ENCODE assay signal across 10 mouse cellular contexts in genomic region chr7:28586663-28587411, GRCm38 (mm10). TPM values are rescaled to one million over a fixed set of nuclear protein-coding genes. Genes with fewer than 3 reads are reported as not detected.
DNase-seq lines count a peak whose midpoint lies in the region; ATAC-seq and TF ChIP-seq lines count a peak whose summit lies in the region.
"Had no signal": no experiment of that assay in that cellular context is flagged by ENCODE, and none has a peak within 500 bp of the region (broad histone marks: within the 10 kb centered on the region; RNA-seq: fewer than 3 reads in every experiment).

No protein-coding gene starts in this region.

- H3K4me1 ChIP-seq in lung, adult 2 months (ENCODE audit: control insufficient read depth, insufficient read depth, low read length) = peaks cover 45% of the 10 kb centered on the region
- H3K4me1 ChIP-seq in embryonic facial prominence, embryonic 11.5 days (ENCODE audit: control insufficient read depth, insufficient read depth, low read length) = no peaks in the 10 kb centered on the region; the same call in none of the 2 replicates
- H3K4me1 ChIP-seq in intestine, embryonic 16.5 days (ENCODE audit: control insufficient read depth, insufficient read depth, low read length) = peaks cover 78% of the 10 kb centered on the region
- H3K4me1 ChIP-seq in midbrain, embryonic 16.5 days (ENCODE audit: control insufficient read depth, insufficient read depth, low read length) = no peaks in the 10 kb centered on the region; the same call in none of the 2 replicates

- 36% methylated on average over 6 of the region's 6 CpGs for WGBS in lung, adult 2 months
- 64% methylated on average over 6 of the region's 6 CpGs for WGBS in embryonic facial prominence, embryonic 11.5 days
- WGBS in intestine, embryonic 16.5 days = 66% methylated on average over 6 of the region's 6 CpGs
- 52% methylated on average over 6 of the region's 6 CpGs for WGBS in midbrain, embryonic 16.5 days

- no peak overlapping the region for H3K9ac ChIP-seq in embryonic facial prominence, embryonic 11.5 days (replicated peaks; ENCODE audit: low read length)
- no peak overlapping the region for H3K9ac ChIP-seq in intestine, embryonic 16.5 days (ENCODE audit: low read depth, low read length)
- H3K9ac ChIP-seq in midbrain, embryonic 16.5 days (ENCODE audit: low read depth, low read length) = 0 out of 2 replicates have a peak overlapping the region, but pooled peaks have one; percentile 37
- H3K9ac ChIP-seq: neural tube, embryonic 12.5 days had no signal

- no peaks in the 10 kb centered on the region for H3K9me3 ChIP-seq in embryonic facial prominence, embryonic 11.5 days (replicated peaks; ENCODE audit: control insufficient read depth, low read length)
- H3K9me3 ChIP-seq in intestine, embryonic 16.5 days (ENCODE audit: control insufficient read depth, low read length) = no peaks in the 10 kb centered on the region
- no peaks in the 10 kb centered on the region for H3K9me3 ChIP-seq in midbrain, embryonic 16.5 days (replicated peaks; ENCODE audit: control insufficient read depth, low read length, poor library complexity, severe bottlenecking)
- H3K9me3 ChIP-seq: neural tube, embryonic 12.5 days had no signal

- no peak overlapping the region for H3K27ac ChIP-seq in embryonic facial prominence, embryonic 11.5 days (replicated peaks; ENCODE audit: low read depth, low read length)
- H3K27ac ChIP-seq in intestine, embryonic 16.5 days (ENCODE audit: low read length) = peak overlapping the region; percentile 26; the same call in 1 of the 2 replicates
- H3K27ac ChIP-seq in midbrain, embryonic 16.5 days (ENCODE audit: low read length) = no peak overlapping the region
- H3K27ac ChIP-seq: neural tube, embryonic 12.5 days had no signal

- no peak for TF ChIP-seq POLR2A in lung, adult 2 months (IDR thresholded peaks at IDR 0.05; ENCODE audit: borderline replicate concordance, extremely low read depth, low read depth, low read length)

- no peak overlapping the region for H3K4me3 ChIP-seq in lung, adult 2 months (replicated peaks; ENCODE audit: extremely low read depth, low read depth, low read length)
- no peak overlapping the region for H3K4me3 ChIP-seq in embryonic facial prominence, embryonic 11.5 days (ENCODE audit: low read depth, low read length)
- H3K4me3 ChIP-seq in intestine, embryonic 16.5 days (ENCODE audit: low read length) = no peak overlapping the region
- H3K4me3 ChIP-seq in midbrain, embryonic 16.5 days (ENCODE audit: low read depth, low read length) = no peak overlapping the region
- H3K4me3 ChIP-seq: neural tube, embryonic 12.5 days had no signal

- H3K4me2 ChIP-seq in embryonic facial prominence, embryonic 11.5 days (ENCODE audit: low read depth, low read length) = no peak overlapping the region
- H3K4me2 ChIP-seq in intestine, embryonic 16.5 days (ENCODE audit: low read depth, low read length) = no peak overlapping the region
- H3K4me2 ChIP-seq in midbrain, embryonic 16.5 days (ENCODE audit: low read length) = no peak overlapping the region
- H3K4me2 ChIP-seq: neural tube, embryonic 12.5 days had no signal

- H3K36me3 ChIP-seq in embryonic facial prominence, embryonic 11.5 days (replicated peaks; ENCODE audit: control insufficient read depth, insufficient read depth, low read depth, low read length) = no peaks in the 10 kb centered on the region
- no peaks in the 10 kb centered on the region for H3K36me3 ChIP-seq in intestine, embryonic 16.5 days (ENCODE audit: control insufficient read depth, insufficient read depth, low read length)
- H3K36me3 ChIP-seq in midbrain, embryonic 16.5 days (ENCODE audit: control insufficient read depth, insufficient read depth, low read length) = no peaks in the 10 kb centered on the region
- H3K36me3 ChIP-seq: neural tube, embryonic 12.5 days had no signal

- DNase-seq in lung, adult 18-20 months = peak; percentile 56 to 73
- DNase-seq in lung, adult 2 months = no peak
- DNase-seq in embryonic facial prominence, embryonic 11.5 days (ENCODE audit: low spot score) = no peak
- DNase-seq in layer of hippocampus, postnatal 14 days (ENCODE audit: low spot score in 2 of 2) = no peak
- DNase-seq in gastrocnemius, postnatal 25 days = no peak

- no peak for TF ChIP-seq CTCF in lung, adult 2 months (IDR thresholded peaks at IDR 0.05; ENCODE audit: insufficient read depth, low read length)

- ATAC-seq in embryonic facial prominence, embryonic 11.5 days (replicated peaks; ENCODE audit: insufficient number of reproducible peaks, low FRiP score, low TSS enrichment, low read depth) = 0 out of 2 replicates have a peak, but pooled peaks have one; percentile 5
- no peak for ATAC-seq in intestine, embryonic 16.5 days
- ATAC-seq in midbrain, embryonic 16.5 days = no peak
- no peak for ATAC-seq in CD4-positive, CD25-positive, alpha-beta regulatory T cell, adult 4 months

- no peaks in the 10 kb centered on the region for H3K27me3 ChIP-seq in embryonic facial prominence, embryonic 11.5 days (ENCODE audit: control insufficient read depth, insufficient read depth, low read length)
- no peaks in the 10 kb centered on the region for H3K27me3 ChIP-seq in intestine, embryonic 16.5 days (replicated peaks; ENCODE audit: control insufficient read depth, insufficient read depth, low read length)
- no peaks in the 10 kb centered on the region for H3K27me3 ChIP-seq in midbrain, embryonic 16.5 days (ENCODE audit: control insufficient read depth, insufficient read depth, low read depth, low read length)
- H3K27me3 ChIP-seq: neural tube, embryonic 12.5 days had no signal

RNA-seq across cellular contexts. Expression of gene Samd4b, which starts 11.1 kb away (rescaled TPM):
- 93.9 and 112 TPM in 2 replicates for polyA plus RNA-seq in lung, adult 2 months (2012; rRNA removed)
- polyA plus RNA-seq in embryonic facial prominence, embryonic 11.5 days (2014; fragmentation: Nextera tagmentation; extraction: Ambion mirVana) = 29.4 and 30.9 TPM in 2 replicates
- 7.8 and 9.7 TPM in 2 replicates for polyA plus RNA-seq in intestine, embryonic 16.5 days (2015; fragmentation: Nextera tagmentation; extraction: Ambion mirVana)
- polyA plus RNA-seq in midbrain, embryonic 16.5 days (2015; fragmentation: Nextera tagmentation; extraction: Ambion mirVana) = 20.2 and 20.4 TPM in 2 replicates
- total RNA-seq in layer of hippocampus, postnatal 14 days (2021) = 10 to 100 TPM; 69.5 to 71.6 TPM
- 10 to 100 TPM in 1 of 2 experiments, 1 to 10 TPM in 1; 9.8 to 14.0 TPM for total RNA-seq in gastrocnemius, postnatal 25 days (2021)
- 1 to 10 TPM; 7.4 to 7.5 TPM for polyA plus RNA-seq in CD4-positive, CD25-positive, alpha-beta regulatory T cell, adult 4 months (2017; shearing (Covaris generic))

RNA-seq across cellular contexts. Expression of gene Pak4, which starts 11.1 kb away (rescaled TPM):
- polyA plus RNA-seq in lung, adult 2 months (2012; rRNA removed) = 66.7 and 76.0 TPM in 2 replicates
- polyA plus RNA-seq in embryonic facial prominence, embryonic 11.5 days (2014; fragmentation: Nextera tagmentation; extraction: Ambion mirVana) = 25.6 and 28.6 TPM in 2 replicates
- 51.2 and 55.4 TPM in 2 replicates for polyA plus RNA-seq in intestine, embryonic 16.5 days (2015; fragmentation: Nextera tagmentation; extraction: Ambion mirVana)
- polyA plus RNA-seq in midbrain, embryonic 16.5 days (2015; fragmentation: Nextera tagmentation; extraction: Ambion mirVana) = 18.1 and 19.1 TPM in 2 replicates
- 10 to 100 TPM; 11.6 to 14.6 TPM for total RNA-seq in layer of hippocampus, postnatal 14 days (2021)
- total RNA-seq in gastrocnemius, postnatal 25 days (2021) = 1 to 10 TPM; 3.0 TPM
- polyA plus RNA-seq in CD4-positive, CD25-positive, alpha-beta regulatory T cell, adult 4 months (2017; shearing (Covaris generic)) = 1 to 10 TPM; 1.9 to 2.1 TPM

RNA-seq across cellular contexts. Expression of gene Nccrp1, which starts 39.8 kb away (rescaled TPM):
- 0.53 and 27.0 TPM in 2 replicates for polyA plus RNA-seq in lung, adult 2 months (2012; rRNA removed)
- polyA plus RNA-seq in embryonic facial prominence, embryonic 11.5 days (2014; fragmentation: Nextera tagmentation; extraction: Ambion mirVana) = not detected in 2 replicates
- 0.09 and 0.20 TPM in 2 replicates for polyA plus RNA-seq in intestine, embryonic 16.5 days (2015; fragmentation: Nextera tagmentation; extraction: Ambion mirVana)
- polyA plus RNA-seq in midbrain, embryonic 16.5 days (2015; fragmentation: Nextera tagmentation; extraction: Ambion mirVana) = 0.15 TPM in 1 of 2 replicates, not detected in the other
- under 1 TPM; 0.33 to 0.62 TPM for total RNA-seq in layer of hippocampus, postnatal 14 days (2021)
- total RNA-seq in gastrocnemius, postnatal 25 days (2021) = not detected
- not detected for polyA plus RNA-seq in CD4-positive, CD25-positive, alpha-beta regulatory T cell, adult 4 months (2017; shearing (Covaris generic))
- total RNA-seq: heart, postnatal 14 days had no signal
- polyA plus RNA-seq: neural tube, embryonic 12.5 days had no signal

RNA-seq across cellular contexts. Expression of gene Acp7, which starts 44.3 kb away (rescaled TPM):
- 0.41 and 16.5 TPM in 2 replicates for polyA plus RNA-seq in lung, adult 2 months (2012; rRNA removed)
- not detected in 2 replicates for polyA plus RNA-seq in embryonic facial prominence, embryonic 11.5 days (2014; fragmentation: Nextera tagmentation; extraction: Ambion mirVana)
- polyA plus RNA-seq in intestine, embryonic 16.5 days (2015; fragmentation: Nextera tagmentation; extraction: Ambion mirVana) = not detected in 2 replicates
- polyA plus RNA-seq in midbrain, embryonic 16.5 days (2015; fragmentation: Nextera tagmentation; extraction: Ambion mirVana) = 0.26 TPM in 1 of 2 replicates, not detected in the other
- 1 to 10 TPM; 1.0 to 1.9 TPM for total RNA-seq in layer of hippocampus, postnatal 14 days (2021)
- not detected for total RNA-seq in gastrocnemius, postnatal 25 days (2021)
- not detected for polyA plus RNA-seq in CD4-positive, CD25-positive, alpha-beta regulatory T cell, adult 4 months (2017; shearing (Covaris generic))
- total RNA-seq: heart, postnatal 14 days had no signal
- polyA plus RNA-seq: neural tube, embryonic 12.5 days had no signal

RNA-seq across cellular contexts. Expression of gene Sycn, which starts 46.2 kb away (rescaled TPM):
- 27.0 TPM in 1 of 2 replicates, not detected in the other for polyA plus RNA-seq in lung, adult 2 months (2012; rRNA removed)
- polyA plus RNA-seq in embryonic facial prominence, embryonic 11.5 days (2014; fragmentation: Nextera tagmentation; extraction: Ambion mirVana) = not detected in 2 replicates
- polyA plus RNA-seq in intestine, embryonic 16.5 days (2015; fragmentation: Nextera tagmentation; extraction: Ambion mirVana) = 94.3 and 150 TPM in 2 replicates
- not detected in 2 replicates for polyA plus RNA-seq in midbrain, embryonic 16.5 days (2015; fragmentation: Nextera tagmentation; extraction: Ambion mirVana)
- not detected for total RNA-seq in layer of hippocampus, postnatal 14 days (2021)
- not detected for total RNA-seq in gastrocnemius, postnatal 25 days (2021)
- not detected for polyA plus RNA-seq in CD4-positive, CD25-positive, alpha-beta regulatory T cell, adult 4 months (2017; shearing (Covaris generic))
- total RNA-seq: heart, postnatal 14 days had no signal
- polyA plus RNA-seq: neural tube, embryonic 12.5 days had no signal

Comparison
In these comparisons a context has a peak if more than half of its experiments do, and no peak if none do; other contexts are left out.
1. DNase-seq: peak in lung, adult 18-20 months (2 of 2); none in lung, adult 2 months (single experiment), embryonic facial prominence, embryonic 11.5 days (single experiment), layer of hippocampus, postnatal 14 days (0 of 2) and gastrocnemius, postnatal 25 days (single experiment).